Mouse (Mus musculus): ENCODE results near the gene Sf3b6. TPM values are rescaled to one million over a fixed set of nuclear protein-coding genes. Genes with fewer than 3 reads are reported as not detected.

Sf3b6 gene
- polyA plus RNA-seq, 1 experiment from 2014 or later: 150 TPM

DNA sequence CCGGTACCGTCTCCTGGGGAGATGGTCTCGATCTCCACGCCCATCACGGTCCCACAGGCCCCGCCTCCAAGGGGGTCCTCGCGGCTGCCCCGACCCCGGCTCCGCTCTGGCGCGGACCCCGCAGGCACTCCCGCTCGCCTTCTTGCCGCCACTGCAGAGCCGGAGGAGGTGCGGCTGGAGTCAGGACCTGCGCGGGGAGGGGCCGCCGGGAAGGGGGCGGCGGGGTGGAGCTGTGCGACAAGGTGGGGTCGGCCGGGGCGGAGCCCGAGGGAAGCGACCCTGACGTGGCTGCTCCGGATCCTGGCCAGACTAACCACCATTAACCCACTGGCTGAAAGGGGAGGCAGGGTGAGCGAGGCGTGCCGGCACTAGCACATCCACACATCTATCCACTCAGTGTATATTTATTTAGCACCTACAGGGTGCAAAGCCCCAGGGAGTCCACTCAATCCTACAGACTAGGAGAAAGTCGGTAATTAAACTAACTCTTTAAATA lies 24.1 kb downstream of the Sf3b6 start, which contains the start of gene Fkbp1b:
TSS of gene Fkbp1b (minus strand) at position 200 of the 496 bp plus-strand sequence.
- WGBS: 1% methylated on average over 37 of the region's 37 CpGs
- no peaks in the 10 kb centered on the region for H3K36me3 ChIP-seq (ENCODE audit: control insufficient read depth, insufficient read depth, low read length)
- H3K4me3 ChIP-seq (ENCODE audit: control insufficient read depth in 1 of 2, insufficient read depth in 1 of 2, low read depth in 1 of 2, low read length in 2 of 2): peak within 1 kb of the TSS; percentile 68 to 84
- no peak within 1 kb of the TSS for H3K27ac ChIP-seq (replicated peaks in 1 of 2; ENCODE audit: control insufficient read depth in 1 of 2, insufficient read depth in 1 of 2, low read depth in 2 of 2, low read length in 2 of 2)
- peak within 1 kb of the TSS; percentile 79 for H3K9ac ChIP-seq (ENCODE audit: low read length)
- no peaks in the 10 kb centered on the region for H3K27me3 ChIP-seq (ENCODE audit: control insufficient read depth, insufficient read depth, low read length)
- ATAC-seq (ENCODE audit: insufficient number of reproducible peaks, insufficient read depth, low FRiP score, low read depth): peak; percentile 58
- H3K4me2 ChIP-seq (ENCODE audit: low read length): peak within 1 kb of the TSS; percentile 96
- H3K4me1 ChIP-seq (ENCODE audit: control insufficient read depth in 2 of 2, insufficient read depth in 2 of 2, low read length in 2 of 2): peaks cover 4 to 13% of the 10 kb centered on the region in 2 experiments; a peak in 3 of 4 replicates
- no peaks in the 10 kb centered on the region for H3K9me3 ChIP-seq (ENCODE audit: control insufficient read depth, low read length)

DNA sequence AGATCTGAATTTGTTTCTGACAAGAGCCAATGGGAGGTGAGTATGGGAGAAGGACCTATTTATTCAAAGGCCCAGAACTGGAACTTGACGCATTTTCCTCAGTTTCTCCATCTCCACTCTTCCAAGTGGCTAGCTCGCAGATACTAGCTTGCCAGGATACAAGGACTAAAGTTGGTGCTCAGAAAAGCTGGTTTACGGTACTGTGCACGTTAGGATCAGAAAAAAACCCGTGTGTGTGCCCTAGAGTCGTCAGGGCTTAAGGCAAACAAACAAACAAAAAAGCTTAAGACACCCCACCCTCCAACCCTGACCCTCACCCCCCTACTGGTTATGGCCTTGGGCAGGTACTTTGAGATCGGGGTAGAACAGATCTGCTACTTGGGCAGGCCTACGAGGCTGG lies 25.1 kb downstream of the Sf3b6 start:
- no peak for ATAC-seq (ENCODE audit: insufficient number of reproducible peaks, insufficient read depth, low FRiP score, low read depth)
- Histone ChIP-seq H3K36me3 (ENCODE audit: control insufficient read depth, insufficient read depth, low read length) (no peaks in the 10 kb centered on the region), H3K27me3 (ENCODE audit: control insufficient read depth, insufficient read depth, low read length) (no peaks in the 10 kb centered on the region), H3K4me2 (ENCODE audit: low read length) (peak overlapping the region; percentile 96; the same call in 1 of the 2 replicates), H3K9me3 (ENCODE audit: control insufficient read depth, low read length) (no peaks in the 10 kb centered on the region), H3K4me1 (ENCODE audit: control insufficient read depth in 2 of 2, insufficient read depth in 2 of 2, low read length in 2 of 2) (peaks cover 4 to 13% of the 10 kb centered on the region in 2 experiments; a peak in 3 of 4 replicates), H3K9ac (ENCODE audit: low read length) (no peak overlapping the region), H3K27ac (replicated peaks in 1 of 2; ENCODE audit: control insufficient read depth in 1 of 2, insufficient read depth in 1 of 2, low read depth in 2 of 2, low read length in 2 of 2) (no peak overlapping the region), H3K4me3 (ENCODE audit: control insufficient read depth in 1 of 2, insufficient read depth in 1 of 2, low read depth in 1 of 2, low read length in 2 of 2) (no peak overlapping the region; a peak in 1 of 4 replicates)
- 91% methylated on average over 8 of the region's 8 CpGs for WGBS

DNA sequence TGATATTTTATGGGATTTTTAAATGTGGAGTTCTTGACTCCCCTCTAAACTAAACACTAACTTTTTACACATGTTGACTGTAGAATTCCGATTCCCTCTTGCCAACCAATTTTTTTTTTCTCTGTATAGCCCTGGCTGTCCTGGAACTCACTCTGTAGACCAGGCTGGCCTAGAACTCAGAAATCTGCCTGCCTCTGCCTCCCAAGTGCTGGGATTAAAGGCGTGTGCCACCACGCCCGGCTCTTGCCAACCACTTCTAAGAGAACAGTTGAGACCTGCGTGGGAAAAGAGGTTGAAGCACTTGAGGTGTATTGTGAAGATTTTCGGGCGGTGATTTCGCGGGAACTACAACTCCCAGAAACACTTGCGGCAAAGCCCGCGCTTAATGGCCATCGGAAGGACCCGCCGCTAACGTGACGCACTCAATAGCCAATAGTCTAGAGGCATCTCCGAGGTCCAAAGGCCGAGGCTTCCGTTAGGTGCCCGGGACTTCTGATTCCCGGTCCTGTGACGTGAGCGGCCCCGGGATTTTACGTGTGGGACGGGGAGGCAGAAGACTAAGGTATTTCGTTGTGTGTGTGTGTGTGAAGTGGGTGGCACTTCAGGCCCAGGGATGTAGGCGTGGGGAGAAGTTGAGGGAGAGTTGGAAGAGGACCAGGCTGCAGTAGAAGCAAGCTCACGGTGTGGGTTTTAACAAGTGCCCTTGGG lies 25.7 kb downstream of the Sf3b6 start, which contains the start of gene Wdcp:
TSS of gene Wdcp (plus strand) at position 414 of the 708 bp plus-strand sequence.
- Histone ChIP-seq H3K4me2 (ENCODE audit: low read length) (peak within 1 kb of the TSS; percentile 96), H3K27ac (replicated peaks in 1 of 2; ENCODE audit: control insufficient read depth in 1 of 2, insufficient read depth in 1 of 2, low read depth in 2 of 2, low read length in 2 of 2) (peak within 1 kb of the TSS; percentile 58 to 75), H3K9ac (ENCODE audit: low read length) (peak within 1 kb of the TSS; percentile 83), H3K36me3 (ENCODE audit: control insufficient read depth, insufficient read depth, low read length) (no peaks in the 10 kb centered on the region), H3K4me3 (ENCODE audit: control insufficient read depth in 1 of 2, insufficient read depth in 1 of 2, low read depth in 1 of 2, low read length in 2 of 2) (peak within 1 kb of the TSS; percentile 61 to 84), H3K9me3 (ENCODE audit: control insufficient read depth, low read length) (no peaks in the 10 kb centered on the region), H3K27me3 (ENCODE audit: control insufficient read depth, insufficient read depth, low read length) (no peaks in the 10 kb centered on the region), H3K4me1 (ENCODE audit: control insufficient read depth in 2 of 2, insufficient read depth in 2 of 2, low read length in 2 of 2) (peaks cover 4 to 13% of the 10 kb centered on the region in 2 experiments; a peak in 3 of 4 replicates)
- ATAC-seq (ENCODE audit: insufficient number of reproducible peaks, insufficient read depth, low FRiP score, low read depth): peak; percentile 87
- WGBS: under 1% methylated on average over 30 of the region's 30 CpGs

DNA sequence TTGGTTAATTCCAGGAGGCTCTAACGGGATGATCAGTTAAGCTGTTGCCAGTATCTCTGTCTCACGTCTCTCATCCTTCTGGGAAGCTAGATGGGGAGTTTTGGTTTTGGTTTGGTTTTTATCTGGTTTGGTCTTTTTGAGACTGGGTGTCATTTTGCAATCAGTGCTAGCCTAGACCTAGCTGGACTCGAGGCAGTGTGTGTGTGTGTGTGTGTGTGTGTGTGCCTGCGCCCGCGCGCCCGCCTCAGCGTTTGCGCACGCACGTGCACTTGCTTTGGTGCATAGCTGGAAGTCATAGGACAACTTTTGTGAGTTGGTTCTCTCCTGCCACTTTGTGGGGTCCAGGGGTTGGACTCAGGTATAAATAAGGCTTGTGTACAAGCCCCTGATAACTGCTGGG lies 26.4 kb downstream of the Sf3b6 start:
- no peaks in the 10 kb centered on the region for H3K9me3 ChIP-seq (ENCODE audit: control insufficient read depth, low read length)
- H3K4me1 ChIP-seq (ENCODE audit: control insufficient read depth in 2 of 2, insufficient read depth in 2 of 2, low read length in 2 of 2): peaks cover 4 to 13% of the 10 kb centered on the region in 2 experiments; a peak in 3 of 4 replicates
- WGBS: 0% methylated on average over 12 of the region's 12 CpGs
- peak overlapping the region; percentile 58 to 75; a peak in 3 of 4 replicates for H3K27ac ChIP-seq (replicated peaks in 1 of 2; ENCODE audit: control insufficient read depth in 1 of 2, insufficient read depth in 1 of 2, low read depth in 2 of 2, low read length in 2 of 2)
- H3K4me2 ChIP-seq (ENCODE audit: low read length): peak overlapping the region; percentile 81
- H3K27me3 ChIP-seq (ENCODE audit: control insufficient read depth, insufficient read depth, low read length): no peaks in the 10 kb centered on the region
- H3K36me3 ChIP-seq (ENCODE audit: control insufficient read depth, insufficient read depth, low read length): no peaks in the 10 kb centered on the region
- no peak for ATAC-seq (ENCODE audit: insufficient number of reproducible peaks, insufficient read depth, low FRiP score, low read depth)
- H3K4me3 ChIP-seq (ENCODE audit: control insufficient read depth in 1 of 2, insufficient read depth in 1 of 2, low read depth in 1 of 2, low read length in 2 of 2): peak overlapping the region; percentile 61 to 67
- peak overlapping the region; percentile 83 for H3K9ac ChIP-seq (ENCODE audit: low read length)

DNA sequence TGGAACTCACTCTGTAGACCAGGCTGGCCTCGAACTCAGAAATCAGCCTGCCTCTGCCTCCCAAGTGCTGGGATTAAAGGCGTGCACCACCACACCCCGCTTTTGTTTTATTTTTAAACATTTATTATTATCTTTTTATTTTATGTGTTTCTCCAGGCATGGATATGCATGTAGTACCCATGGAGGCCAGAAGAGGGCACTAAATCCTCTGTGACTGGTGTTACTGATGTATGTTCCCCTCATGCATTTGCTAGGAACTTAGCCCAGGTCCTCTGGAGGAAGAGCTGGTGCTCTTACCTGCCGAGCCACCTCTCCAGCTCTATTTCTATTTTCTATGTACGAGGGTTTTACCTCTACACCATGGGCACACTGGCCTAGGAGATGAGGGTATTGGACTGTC lies 38.8 kb downstream of the Sf3b6 start:
- WGBS: 97% methylated on average over 5 of the region's 5 CpGs
- Histone ChIP-seq H3K9ac (ENCODE audit: low read length) (no peak overlapping the region), H3K36me3 (ENCODE audit: control insufficient read depth, insufficient read depth, low read length) (peaks cover 39% of the 10 kb centered on the region), H3K4me2 (ENCODE audit: low read length) (no peak overlapping the region), H3K27me3 (ENCODE audit: control insufficient read depth, insufficient read depth, low read length) (no peaks in the 10 kb centered on the region), H3K4me1 (ENCODE audit: control insufficient read depth in 2 of 2, insufficient read depth in 2 of 2, low read length in 2 of 2) (peaks cover 6% of the 10 kb centered on the region in 2 experiments; a peak in 3 of 4 replicates), H3K4me3 (ENCODE audit: control insufficient read depth in 1 of 2, insufficient read depth in 1 of 2, low read depth in 1 of 2, low read length in 2 of 2) (no peak overlapping the region), H3K9me3 (ENCODE audit: control insufficient read depth, low read length) (no peaks in the 10 kb centered on the region), H3K27ac (replicated peaks in 1 of 2; ENCODE audit: control insufficient read depth in 1 of 2, insufficient read depth in 1 of 2, low read depth in 2 of 2, low read length in 2 of 2) (no peak overlapping the region)
- no peak for ATAC-seq (ENCODE audit: insufficient number of reproducible peaks, insufficient read depth, low FRiP score, low read depth)

DNA sequence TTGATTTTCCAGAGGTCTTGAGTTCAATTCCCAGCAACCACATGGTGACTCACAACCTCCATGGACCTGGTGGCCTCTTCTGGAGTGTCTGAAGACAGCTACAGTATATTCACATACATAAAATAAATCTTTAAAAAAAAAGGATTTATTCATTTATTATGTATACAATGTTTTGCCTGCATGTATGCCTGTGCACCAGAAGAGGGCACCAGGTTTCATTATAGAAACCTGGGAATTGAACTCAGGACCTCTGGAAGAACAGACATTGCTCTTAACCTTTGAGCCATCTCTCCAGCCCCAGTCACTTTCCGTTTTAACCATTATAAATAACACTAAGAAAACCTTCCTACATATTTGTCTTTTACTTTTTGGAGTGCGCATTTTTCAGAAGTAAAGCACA lies 39.5 kb downstream of the Sf3b6 start:
- Histone ChIP-seq H3K27me3 (ENCODE audit: control insufficient read depth, insufficient read depth, low read length) (no peaks in the 10 kb centered on the region), H3K4me3 (ENCODE audit: control insufficient read depth in 1 of 2, insufficient read depth in 1 of 2, low read depth in 1 of 2, low read length in 2 of 2) (no peak overlapping the region), H3K4me2 (ENCODE audit: low read length) (no peak overlapping the region), H3K27ac (replicated peaks in 1 of 2; ENCODE audit: control insufficient read depth in 1 of 2, insufficient read depth in 1 of 2, low read depth in 2 of 2, low read length in 2 of 2) (no peak overlapping the region), H3K4me1 (ENCODE audit: control insufficient read depth in 2 of 2, insufficient read depth in 2 of 2, low read length in 2 of 2) (peaks cover 6 to 11% of the 10 kb centered on the region in 2 experiments; a peak in 3 of 4 replicates), H3K36me3 (ENCODE audit: control insufficient read depth, insufficient read depth, low read length) (peaks cover 32% of the 10 kb centered on the region), H3K9me3 (ENCODE audit: control insufficient read depth, low read length) (no peaks in the 10 kb centered on the region), H3K9ac (ENCODE audit: low read length) (no peak overlapping the region)
- 95% methylated on average over 2 of the region's 2 CpGs for WGBS
- no peak for ATAC-seq (ENCODE audit: insufficient number of reproducible peaks, insufficient read depth, low FRiP score, low read depth)

DNA sequence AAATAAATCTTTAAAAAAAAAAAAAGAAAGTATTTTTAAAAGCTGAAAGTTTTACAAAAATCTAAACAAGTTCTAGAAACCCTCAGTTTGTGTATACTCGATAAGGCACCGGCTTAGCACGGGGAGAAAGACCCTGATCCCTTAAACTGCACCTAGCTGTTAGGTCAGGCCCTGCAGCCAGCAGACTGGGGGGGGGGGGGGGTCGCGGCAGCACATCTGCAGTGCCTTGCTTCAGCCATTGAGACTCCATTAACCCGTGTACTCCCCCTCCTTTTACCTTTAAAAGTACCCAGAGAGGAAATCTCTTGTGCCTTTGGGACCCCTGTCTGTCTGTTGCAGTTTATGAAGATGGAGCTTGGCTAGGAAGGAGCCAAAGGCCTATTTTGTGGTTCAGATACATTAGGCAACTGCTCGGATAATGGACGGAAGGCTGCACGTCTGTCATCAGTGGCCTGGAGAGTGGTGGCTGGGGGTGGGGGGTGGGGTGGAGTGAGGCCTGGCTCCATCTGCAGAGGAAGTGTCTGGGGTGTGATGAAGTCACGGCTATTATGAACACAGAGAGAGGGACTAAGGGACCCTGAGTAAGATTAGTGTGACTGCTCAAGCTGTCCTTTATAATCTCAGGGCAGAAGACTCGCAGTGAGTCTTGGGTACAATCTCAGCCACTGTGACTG lies 42.0 kb downstream of the Sf3b6 start:
- Histone ChIP-seq H3K9me3 (ENCODE audit: control insufficient read depth, low read length) (no peaks in the 10 kb centered on the region), H3K4me2 (ENCODE audit: low read length) (no peak overlapping the region), H3K9ac (ENCODE audit: low read length) (no peak overlapping the region), H3K4me3 (ENCODE audit: control insufficient read depth in 1 of 2, insufficient read depth in 1 of 2, low read depth in 1 of 2, low read length in 2 of 2) (no peak overlapping the region), H3K27ac (replicated peaks in 1 of 2; ENCODE audit: control insufficient read depth in 1 of 2, insufficient read depth in 1 of 2, low read depth in 2 of 2, low read length in 2 of 2) (peak overlapping the region; percentile 2 to 67; a peak in 3 of 4 replicates), H3K4me1 (ENCODE audit: control insufficient read depth in 2 of 2, insufficient read depth in 2 of 2, low read length in 2 of 2) (peaks cover 19 to 28% of the 10 kb centered on the region in 2 experiments), H3K27me3 (ENCODE audit: control insufficient read depth, insufficient read depth, low read length) (no peaks in the 10 kb centered on the region), H3K36me3 (ENCODE audit: control insufficient read depth, insufficient read depth, low read length) (peaks cover 28% of the 10 kb centered on the region)
- ATAC-seq (ENCODE audit: insufficient number of reproducible peaks, insufficient read depth, low FRiP score, low read depth): peak; percentile 44; the same call in 1 of the 2 replicates
- WGBS: 25% methylated on average over 11 of the region's 11 CpGs

Data from heart, embryonic 14.5 days (tissue).